Mouse (Mus musculus): ENCODE measurements around the gene Gm136. TPM values are rescaled to one million over a fixed set of nuclear protein-coding genes. Genes with fewer than 3 reads are reported as not detected.

Gm136 gene
- polyA plus RNA-seq, 1 experiment from 2014 or later = not detected

DNA sequence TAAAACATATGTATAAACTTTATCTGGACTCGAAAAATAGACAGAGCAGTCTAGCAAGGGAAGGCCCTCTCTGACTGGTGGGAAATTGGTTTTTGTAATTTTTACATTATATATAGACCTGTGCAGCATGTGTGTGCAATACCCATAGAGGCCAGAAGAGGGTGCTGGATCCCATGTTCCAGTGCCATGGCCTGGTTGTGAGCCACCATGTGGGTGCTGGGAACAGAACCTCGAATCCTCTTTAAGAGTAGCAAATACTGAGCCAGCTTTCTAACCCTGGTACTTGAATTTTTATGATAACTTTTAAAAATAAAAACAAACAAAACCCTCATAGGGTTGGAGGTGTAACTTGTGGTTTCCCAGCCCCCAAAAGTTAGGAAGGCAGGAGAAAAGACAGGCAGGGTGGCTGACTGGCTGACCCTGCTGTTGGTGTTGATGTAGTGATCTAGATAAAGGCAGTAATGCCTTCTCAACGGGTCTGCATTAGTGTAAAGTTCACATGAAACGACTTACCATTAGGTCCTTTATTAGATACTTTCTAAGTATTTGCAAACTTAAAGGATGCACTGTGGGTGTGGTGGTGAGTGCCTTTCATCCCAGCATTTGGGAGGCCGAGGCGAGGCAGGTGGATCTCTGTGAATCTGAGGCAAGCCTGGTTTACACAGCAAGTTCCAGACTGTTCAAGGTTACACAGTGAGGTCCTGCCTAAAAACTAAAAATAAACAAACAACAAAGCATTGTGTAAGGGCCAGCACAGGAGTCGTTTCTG is 35.8 kb downstream of the Gm136 start:
- Histone ChIP-seq H3K27me3 (replicated peaks; ENCODE audit: control insufficient read depth, insufficient read depth, low read length) (no peaks in the 10 kb centered on the region), H3K9ac (ENCODE audit: low read depth, low read length) (no peak overlapping the region), H3K4me3 (ENCODE audit: low read length) (no peak overlapping the region), H3K4me1 (ENCODE audit: control insufficient read depth, insufficient read depth, low read length) (no peaks in the 10 kb centered on the region), H3K9me3 (ENCODE audit: control insufficient read depth, low read length) (peaks cover 2% of the 10 kb centered on the region; the same call in 1 of the 2 replicates), H3K36me3 (ENCODE audit: control insufficient read depth, insufficient read depth, low read length) (no peaks in the 10 kb centered on the region), H3K27ac (ENCODE audit: low read length) (no peak overlapping the region), H3K4me2 (ENCODE audit: low read depth, low read length) (no peak overlapping the region)
- ATAC-seq = no peak
- 87% methylated on average over 7 of the region's 7 CpGs for WGBS

GRCm38 (mm10) chr4:34719421-34719820 is 36.6 kb downstream of the Gm136 start:
- WGBS = 97% methylated on average over 12 of the region's 12 CpGs

GRCm38 (mm10) chr4:34715062-34715461 is 41.0 kb downstream of the Gm136 start:
- Histone ChIP-seq H3K36me3 (ENCODE audit: control insufficient read depth, insufficient read depth, low read length) (no peaks in the 10 kb centered on the region), H3K27ac (ENCODE audit: low read length) (no peak overlapping the region), H3K4me1 (ENCODE audit: control insufficient read depth, insufficient read depth, low read length) (no peaks in the 10 kb centered on the region), H3K9ac (ENCODE audit: low read depth, low read length) (no peak overlapping the region), H3K27me3 (replicated peaks; ENCODE audit: control insufficient read depth, insufficient read depth, low read length) (no peaks in the 10 kb centered on the region), H3K4me3 (ENCODE audit: low read length) (no peak overlapping the region), H3K4me2 (ENCODE audit: low read depth, low read length) (no peak overlapping the region), H3K9me3 (ENCODE audit: control insufficient read depth, low read length) (no peaks in the 10 kb centered on the region)
- ATAC-seq = no peak
- 100% methylated on average over 1 of the region's 1 CpGs for WGBS

More at GRCm38 (mm10) chr4:34719421-34719820, 36.6 kb downstream of the Gm136 start:
- ATAC-seq = no peak
- H3K36me3 ChIP-seq (ENCODE audit: control insufficient read depth, insufficient read depth, low read length) = no peaks in the 10 kb centered on the region
- no peaks in the 10 kb centered on the region for H3K27me3 ChIP-seq (replicated peaks; ENCODE audit: control insufficient read depth, insufficient read depth, low read length)
- no peak overlapping the region for H3K4me2 ChIP-seq (ENCODE audit: low read depth, low read length)
- H3K27ac ChIP-seq (ENCODE audit: low read length) = no peak overlapping the region
- no peak overlapping the region for H3K9ac ChIP-seq (ENCODE audit: low read depth, low read length)
- H3K9me3 ChIP-seq (ENCODE audit: control insufficient read depth, low read length) = peaks cover 2% of the 10 kb centered on the region; the same call in 1 of the 2 replicates
- H3K4me3 ChIP-seq (ENCODE audit: low read length) = no peak overlapping the region
- no peaks in the 10 kb centered on the region for H3K4me1 ChIP-seq (ENCODE audit: control insufficient read depth, insufficient read depth, low read length)

- H3K4me1 ChIP-seq (ENCODE audit: control insufficient read depth, insufficient read depth, low read length) = no peaks in the 10 kb centered on the region
- H3K27me3 ChIP-seq (replicated peaks; ENCODE audit: control insufficient read depth, insufficient read depth, low read length) = no peaks in the 10 kb centered on the region
- 77% methylated on average over 3 of the region's 3 CpGs for WGBS
- no peak overlapping the region for H3K4me2 ChIP-seq (ENCODE audit: low read depth, low read length)
- no peak overlapping the region for H3K27ac ChIP-seq (ENCODE audit: low read length)
- no peak overlapping the region for H3K4me3 ChIP-seq (ENCODE audit: low read length)
- no peaks in the 10 kb centered on the region for H3K9me3 ChIP-seq (ENCODE audit: control insufficient read depth, low read length)
- no peak overlapping the region for H3K9ac ChIP-seq (ENCODE audit: low read depth, low read length)
- no peak for ATAC-seq
- no peaks in the 10 kb centered on the region for H3K36me3 ChIP-seq (ENCODE audit: control insufficient read depth, insufficient read depth, low read length)
Observed at GRCm38 (mm10) chr4:34708127-34708526, 47.9 kb downstream of the Gm136 start.

DNA sequence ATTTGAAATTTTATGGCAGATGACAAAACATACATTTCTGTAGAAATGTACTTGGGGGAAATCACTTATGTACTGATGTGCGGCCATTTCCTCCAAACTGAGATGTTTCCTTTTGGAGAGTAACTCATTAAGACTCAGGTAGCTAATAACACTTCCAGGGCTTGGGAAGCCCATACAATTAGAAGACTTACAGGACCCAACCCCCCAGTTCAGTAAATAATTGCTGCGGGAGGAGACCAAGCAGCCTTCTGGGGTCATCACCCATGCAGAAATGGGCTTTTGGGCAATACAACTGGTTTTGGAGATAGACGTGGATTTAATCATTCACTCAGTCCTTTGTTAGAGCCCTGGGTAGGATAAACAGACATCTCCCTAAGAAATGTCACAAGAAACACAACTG is 48.8 kb downstream of the Gm136 start:
- 71% methylated on average over 3 of the region's 3 CpGs for WGBS
- no peak for ATAC-seq
- no peaks in the 10 kb centered on the region for H3K9me3 ChIP-seq (ENCODE audit: control insufficient read depth, low read length)
- no peaks in the 10 kb centered on the region for H3K27me3 ChIP-seq (replicated peaks; ENCODE audit: control insufficient read depth, insufficient read depth, low read length)
- H3K4me1 ChIP-seq (ENCODE audit: control insufficient read depth, insufficient read depth, low read length) = no peaks in the 10 kb centered on the region
- no peak overlapping the region for H3K9ac ChIP-seq (ENCODE audit: low read depth, low read length)
- H3K36me3 ChIP-seq (ENCODE audit: control insufficient read depth, insufficient read depth, low read length) = no peaks in the 10 kb centered on the region
- no peak overlapping the region for H3K4me2 ChIP-seq (ENCODE audit: low read depth, low read length)
- no peak overlapping the region for H3K4me3 ChIP-seq (ENCODE audit: low read length)
- H3K27ac ChIP-seq (ENCODE audit: low read length) = no peak overlapping the region

DNA sequence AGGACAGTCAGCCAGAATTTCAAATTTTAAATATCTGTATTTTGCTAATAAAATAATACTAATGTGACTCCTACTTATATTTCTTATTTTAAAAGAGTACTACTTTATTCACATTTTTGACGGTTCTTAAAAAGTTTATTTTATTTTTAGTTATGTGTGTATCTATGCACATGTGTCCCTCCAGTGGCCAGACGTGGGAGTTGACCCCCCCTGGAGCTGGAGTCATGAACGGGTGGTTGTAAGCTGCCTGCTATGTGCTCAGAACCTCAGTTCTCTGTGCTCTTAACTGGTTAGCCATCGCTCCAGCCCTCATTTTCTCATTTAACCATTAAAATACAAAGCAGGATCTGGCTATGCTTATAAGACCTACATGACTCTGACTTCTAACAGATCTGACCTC is 53.0 kb downstream of the Gm136 start:
- Histone ChIP-seq H3K9me3 (ENCODE audit: control insufficient read depth, low read length) (no peaks in the 10 kb centered on the region), H3K27me3 (replicated peaks; ENCODE audit: control insufficient read depth, insufficient read depth, low read length) (no peaks in the 10 kb centered on the region), H3K9ac (ENCODE audit: low read depth, low read length) (no peak overlapping the region), H3K4me2 (ENCODE audit: low read depth, low read length) (no peak overlapping the region), H3K4me1 (ENCODE audit: control insufficient read depth, insufficient read depth, low read length) (no peaks in the 10 kb centered on the region), H3K4me3 (ENCODE audit: low read length) (no peak overlapping the region), H3K36me3 (ENCODE audit: control insufficient read depth, insufficient read depth, low read length) (no peaks in the 10 kb centered on the region), H3K27ac (ENCODE audit: low read length) (no peak overlapping the region)
- 66% methylated on average over 4 of the region's 4 CpGs for WGBS
- ATAC-seq = no peak

- 98% methylated on average over 11 of the region's 11 CpGs for WGBS
- no peak overlapping the region for H3K4me3 ChIP-seq (ENCODE audit: low read length)
- no peaks in the 10 kb centered on the region for H3K4me1 ChIP-seq (ENCODE audit: control insufficient read depth, insufficient read depth, low read length)
- H3K27me3 ChIP-seq (replicated peaks; ENCODE audit: control insufficient read depth, insufficient read depth, low read length) = no peaks in the 10 kb centered on the region
- H3K36me3 ChIP-seq (ENCODE audit: control insufficient read depth, insufficient read depth, low read length) = no peaks in the 10 kb centered on the region
- no peak overlapping the region for H3K27ac ChIP-seq (ENCODE audit: low read length)
- no peak overlapping the region for H3K4me2 ChIP-seq (ENCODE audit: low read depth, low read length)
- no peaks in the 10 kb centered on the region for H3K9me3 ChIP-seq (ENCODE audit: control insufficient read depth, low read length)
- ATAC-seq = no peak
- H3K9ac ChIP-seq (ENCODE audit: low read depth, low read length) = no peak overlapping the region
Observed at GRCm38 (mm10) chr4:34702231-34702630, 53.8 kb downstream of the Gm136 start.

- WGBS = 61% methylated on average over 5 of the region's 5 CpGs
- Histone ChIP-seq H3K9ac (ENCODE audit: low read depth, low read length) (no peak overlapping the region), H3K4me1 (ENCODE audit: control insufficient read depth, insufficient read depth, low read length) (no peaks in the 10 kb centered on the region), H3K9me3 (ENCODE audit: control insufficient read depth, low read length) (no peaks in the 10 kb centered on the region), H3K27ac (ENCODE audit: low read length) (no peak overlapping the region), H3K4me3 (ENCODE audit: low read length) (no peak overlapping the region), H3K27me3 (replicated peaks; ENCODE audit: control insufficient read depth, insufficient read depth, low read length) (no peaks in the 10 kb centered on the region), H3K36me3 (ENCODE audit: control insufficient read depth, insufficient read depth, low read length) (no peaks in the 10 kb centered on the region), H3K4me2 (ENCODE audit: low read depth, low read length) (no peak overlapping the region)
- ATAC-seq = no peak
Observed at GRCm38 (mm10) chr4:34701528-34701927, 54.5 kb downstream of the Gm136 start.

Data from intestine, embryonic 16.5 days (tissue).